Mouse (Mus musculus) sigmoid colon, adult 10 weeks (tissue): Measurements from ENCODE around the gene Cyp2j13. TPM values are rescaled to one million over a fixed set of nuclear protein-coding genes. Genes with fewer than 3 reads are reported as not detected.

Experiments
- polyA plus RNA-seq: library from polyadenylated mRNA; stranded (reverse); fragments of 350-450 nt; fragmentation: Illumina TruSeq; extraction: RNeasy Lipid Tissue Mini Kit (QIAGEN cat#74804); gene quantifications from one replicate; pipeline ENCODE4 v1.2.3, GENCODE M21; 2014; ENCODE audit warnings: low read depth, low replicate concordance

Cyp2j13 gene
- polyA plus RNA-seq = 0.22 TPM

DNA sequence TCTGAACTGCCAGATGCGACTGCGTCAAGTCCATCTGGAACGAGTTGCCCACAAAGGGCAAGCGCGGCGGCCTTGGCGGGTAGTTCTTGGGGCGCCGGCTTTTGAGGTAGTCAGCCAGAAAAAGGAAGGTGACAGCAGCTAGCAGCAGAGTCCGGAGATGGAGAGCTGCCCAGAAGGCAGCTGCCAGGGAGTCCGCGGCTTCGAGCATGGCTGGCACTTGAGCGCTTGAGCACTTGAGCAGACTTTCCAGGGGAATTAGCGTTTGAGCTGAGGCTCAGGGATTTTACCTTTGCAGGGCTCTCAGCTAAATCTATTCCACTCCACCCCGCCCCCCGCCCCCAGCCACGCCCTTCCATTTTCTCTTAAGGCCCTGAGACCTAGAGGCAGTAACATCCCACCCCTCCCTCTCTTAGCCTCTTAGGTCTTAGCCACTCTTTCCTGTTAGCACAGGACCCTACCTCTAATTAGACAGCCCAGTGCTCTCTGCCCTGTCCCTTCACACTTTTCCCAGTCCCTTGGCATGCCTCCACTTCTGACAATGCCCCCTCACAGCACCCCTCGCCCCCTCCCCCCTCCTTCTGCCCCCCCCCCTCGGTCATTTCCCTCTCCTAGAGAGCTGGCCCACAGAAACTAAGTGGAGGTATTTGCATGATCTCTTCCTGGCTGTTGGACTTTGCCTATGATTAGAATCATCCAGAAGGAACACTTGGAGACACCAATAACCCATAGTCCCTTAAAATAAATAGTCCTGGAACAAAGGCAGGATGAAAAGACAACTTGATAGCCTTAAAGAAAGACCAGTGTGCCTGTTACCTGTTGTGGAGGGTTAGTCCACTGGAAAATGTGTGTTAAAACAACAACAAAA, at the start of gene Cyp2j13:
TSS of gene Cyp2j13 (minus strand) at position 286 of the 865 bp plus-strand sequence.

Other genes starting within 250 kb of the Cyp2j13 start
- gene Hook1, start 110.3 kb downstream of the Cyp2j13 start, polyA plus RNA-seq = 329 TPM
- gene Cyp2j12, start 63.6 kb upstream of the Cyp2j13 start, polyA plus RNA-seq = not detected
- gene Cyp2j7, start 159.1 kb upstream of the Cyp2j13 start, polyA plus RNA-seq = not detected